Mouse (Mus musculus) cortical plate, adult 2 months (tissue): ENCODE data around the gene Tmed11. TPM values are rescaled to one million over a fixed set of nuclear protein-coding genes. Genes with fewer than 3 reads are reported as not detected.
"Not testable (repeated sequence)": the region's sequence is repeated elsewhere in the genome, so short reads cannot be mapped to it uniquely, and the experiment has no call there.

ENCODE experiments used
- H3K27ac ChIP-seq: fragments of 200-500 bp; 2 replicates; pipeline ENCODE4 v1.5.1; 2012; ENCODE audit warnings: low read length, control low read depth, inconsistent platforms; ENCODE audit not compliant: insufficient read depth
- H3K4me1 ChIP-seq: fragments of 200-500 bp; 2 replicates; pipeline ENCODE4 v1.6.1; 2011; ENCODE audit warnings: low read length; ENCODE audit not compliant: control insufficient read depth, insufficient read depth
- H3K4me3 ChIP-seq: fragments of 200-500 bp; 2 replicates; pipeline ENCODE4 v1.5.1; 2011; ENCODE audit warnings: mild to moderate bottlenecking, low read length, control low read depth; ENCODE audit not compliant: insufficient read depth
- CTCF ChIP-seq: fragments of 200-500 bp; IDR thresholded peaks from 2 replicates; pipeline ENCODE4 v1.5.1; 2011; ENCODE audit warnings: mild to moderate bottlenecking, control low read depth, low read length; ENCODE audit not compliant: insufficient read depth; ENCODE audit errors: extremely low read depth
- POLR2A ChIP-seq: fragments of 200-500 bp; IDR thresholded peaks from 2 replicates; pipeline ENCODE4 v1.6.1; 2011; ENCODE audit warnings: mild to moderate bottlenecking, low read length, control low read depth; ENCODE audit not compliant: insufficient read depth; ENCODE audit errors: extremely low read depth
- polyA plus RNA-seq: library from polyadenylated mRNA; depleted of rRNA; stranded (reverse); fragments of >200 nt; gene quantifications from 2 replicates; pipeline ENCODE4 v1.2.3, GENCODE M21; 2012; rRNA removed

The Tmed11 gene
- not detected in 2 replicates for polyA plus RNA-seq

DNA sequence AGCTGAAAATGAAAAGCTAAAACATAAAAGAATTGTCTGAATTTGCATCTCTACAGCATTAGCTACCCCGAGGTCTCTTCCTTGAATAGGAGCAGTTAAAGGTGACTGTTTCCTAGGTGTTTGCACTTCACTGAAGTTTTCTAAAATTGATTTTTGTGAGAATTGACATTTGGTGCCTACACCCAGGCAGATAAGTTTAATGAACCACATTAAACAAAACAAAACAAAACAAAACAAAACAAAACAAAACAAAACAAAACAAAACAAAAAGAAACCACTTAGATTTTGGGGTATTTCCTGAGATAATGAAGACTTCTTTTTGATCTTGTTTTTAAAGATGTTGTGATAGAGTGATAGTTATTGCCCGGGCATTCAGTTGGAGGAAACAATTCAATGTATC is at the start of gene Tmed11:
Gene Tmed11 (minus strand): TSS at position 101 of the 400 bp plus-strand sequence.
- H3K4me1 ChIP-seq, H3K4me3 ChIP-seq, H3K27ac ChIP-seq: not testable (repeated sequence)

DNA sequence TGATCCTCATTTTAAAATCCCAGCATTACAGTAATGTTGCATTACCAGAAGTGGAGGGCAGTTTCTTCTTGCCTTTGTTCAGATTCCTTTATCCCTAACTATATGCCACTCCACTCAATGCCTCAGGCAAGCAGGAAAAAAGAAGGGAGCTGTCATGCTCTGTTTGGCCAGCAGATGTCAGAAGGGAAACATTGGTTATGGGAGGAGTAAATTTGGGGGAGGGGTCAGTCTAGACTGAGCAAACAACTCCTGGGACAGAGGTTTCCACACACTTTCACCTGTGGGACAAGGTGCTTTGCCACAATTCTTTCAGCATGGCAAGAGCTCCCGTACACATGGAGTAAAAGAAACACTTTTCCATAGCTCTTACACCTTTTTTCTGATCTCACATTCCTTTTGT is 41.0 kb upstream of the Tmed11 start:
- Histone ChIP-seq H3K4me1 (no peaks in the 10 kb centered on the region), H3K27ac (no peak overlapping the region), H3K4me3 (no peak overlapping the region)
- TF ChIP-seq POLR2A: no peak
- TF ChIP-seq CTCF: no peak

DNA sequence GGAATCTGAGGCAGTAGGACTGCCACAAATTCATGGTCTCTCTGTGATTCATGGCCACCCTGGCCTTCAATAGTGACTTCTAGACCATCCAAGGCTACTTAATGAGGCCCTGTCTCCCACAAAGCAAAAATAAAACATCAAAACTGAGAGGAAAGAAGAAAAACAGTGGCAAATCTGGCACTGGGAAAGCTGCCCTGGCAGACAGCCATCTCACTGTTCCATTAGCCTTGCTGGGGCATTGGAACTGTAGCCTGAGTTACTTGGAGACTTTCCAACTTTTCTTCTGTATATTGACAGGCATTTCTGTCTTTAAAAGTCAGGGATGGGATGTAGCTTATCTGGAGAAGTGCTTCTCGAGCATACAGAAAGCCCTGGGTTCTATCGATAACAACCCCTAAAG is 28.1 kb upstream of the Tmed11 start:
- no peak for TF ChIP-seq CTCF
- no peak for TF ChIP-seq POLR2A
- no peaks in the 10 kb centered on the region for H3K4me1 ChIP-seq
- H3K27ac ChIP-seq: no peak overlapping the region
- H3K4me3 ChIP-seq: no peak overlapping the region

DNA sequence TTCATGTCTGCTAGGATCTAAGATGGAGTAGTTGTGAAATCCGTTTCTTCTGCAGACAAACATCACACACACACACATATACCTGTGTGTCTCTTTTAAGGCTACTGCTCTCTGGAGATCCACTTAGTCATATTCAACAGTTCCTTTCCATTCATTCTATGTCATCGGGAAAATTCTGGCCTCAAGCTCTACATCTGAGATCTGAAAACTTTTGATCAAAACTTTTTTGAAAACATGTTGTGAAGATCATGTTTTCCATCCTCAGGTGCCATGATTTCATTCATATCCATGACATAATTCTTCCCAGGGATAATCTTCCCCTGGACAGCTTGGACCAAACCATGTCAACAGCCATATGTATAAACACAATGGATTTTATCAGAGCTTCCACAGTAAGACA is 13.6 kb upstream of the Tmed11 start, which contains the start of gene Vmn2r8:
Gene Vmn2r8 (minus strand): TSS at position 101 of the 400 bp plus-strand sequence.
- not testable (repeated sequence) for H3K27ac ChIP-seq, H3K4me1 ChIP-seq

DNA sequence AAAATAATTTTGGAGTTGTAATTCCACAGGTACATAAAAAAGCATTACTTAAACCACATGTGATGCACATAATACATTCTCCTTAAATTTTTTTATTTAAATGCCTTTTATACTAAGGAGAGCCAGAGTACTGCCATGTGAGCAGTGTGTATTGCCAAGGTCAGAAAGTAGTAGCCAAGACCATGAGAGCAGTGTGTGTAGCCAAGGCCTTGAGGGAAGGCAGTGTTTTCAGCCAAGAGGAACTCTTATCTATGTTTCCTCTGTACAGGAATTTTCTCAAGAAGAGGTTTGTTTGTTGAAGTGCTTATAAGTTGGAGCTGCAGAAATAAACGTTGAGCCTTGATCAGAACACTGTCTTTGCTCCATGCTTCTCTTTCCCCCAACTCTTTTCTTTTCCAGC is 8.5 kb upstream of the Tmed11 start:
- no peak for TF ChIP-seq CTCF
- no peak for TF ChIP-seq POLR2A
- Histone ChIP-seq H3K4me1 (no peaks in the 10 kb centered on the region), H3K4me3 (no peak overlapping the region), H3K27ac (no peak overlapping the region)

More for the DNA sequence above, 13.6 kb upstream of the Tmed11 start, which contains the start of gene Vmn2r8:
- H3K4me3 ChIP-seq: not testable (repeated sequence)

DNA sequence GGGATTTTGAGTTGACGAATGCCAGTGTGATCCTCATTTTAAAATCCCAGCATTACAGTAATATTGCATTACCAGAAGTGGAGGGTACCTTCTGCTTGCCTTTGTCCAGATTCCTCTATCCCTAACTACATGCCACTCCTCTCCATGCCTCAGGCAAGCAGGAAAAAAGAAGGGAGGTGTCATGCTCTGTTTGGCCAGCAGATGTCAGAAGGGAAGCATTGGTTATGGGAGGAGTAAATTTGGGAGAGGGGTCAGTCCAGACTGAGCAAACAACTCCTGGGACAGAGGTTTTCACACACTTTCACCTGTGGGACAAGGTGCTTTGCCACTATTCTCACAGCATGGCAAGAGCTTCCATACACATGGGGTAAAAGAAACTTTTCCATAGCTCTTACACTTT is 4.8 kb downstream of the Tmed11 start:
- H3K4me1 ChIP-seq, H3K4me3 ChIP-seq, H3K27ac ChIP-seq: not testable (repeated sequence)

DNA sequence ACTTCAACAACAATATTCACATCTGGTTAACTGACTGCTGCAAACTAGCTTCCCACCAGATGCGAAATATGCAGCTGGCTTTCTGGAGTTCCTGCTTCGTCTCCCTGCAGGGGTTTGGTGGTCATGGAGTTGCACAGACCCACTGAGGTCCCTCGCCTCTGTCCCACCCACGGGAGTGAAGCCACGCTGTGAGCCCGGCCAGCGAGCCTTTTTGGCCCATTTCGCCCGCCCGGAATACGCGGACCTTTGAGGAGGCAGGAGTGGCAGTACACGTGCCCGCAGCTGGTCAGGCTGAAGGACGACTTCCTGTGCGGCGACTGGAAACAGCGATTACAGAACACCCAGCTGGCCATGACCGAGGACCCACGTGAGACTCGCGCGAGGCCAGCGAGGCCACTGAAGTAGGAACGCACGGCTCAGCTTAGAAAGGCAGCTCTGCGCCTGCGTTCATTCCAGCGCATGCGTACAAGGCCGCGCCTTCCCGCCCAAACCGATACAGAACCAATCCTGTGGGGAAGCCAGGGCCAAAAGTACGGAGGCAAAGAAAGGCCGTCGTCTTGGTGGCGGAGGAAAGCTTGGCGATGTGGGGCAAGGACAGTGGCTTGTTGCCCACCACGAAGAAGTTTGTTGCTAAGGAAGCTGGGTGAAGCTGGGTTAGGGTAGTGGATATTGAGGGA is 20.4 kb downstream of the Tmed11 start, which contains the start of gene Rnf212:
Gene Rnf212 (minus strand): TSS at position 353 of the 677 bp plus-strand sequence.
- TF ChIP-seq CTCF (no peak), POLR2A (no peak)
- H3K27ac ChIP-seq: no peak within 1 kb of the TSS
- H3K4me1 ChIP-seq: no peaks in the 10 kb centered on the region
- H3K4me3 ChIP-seq: no peak within 1 kb of the TSS

DNA sequence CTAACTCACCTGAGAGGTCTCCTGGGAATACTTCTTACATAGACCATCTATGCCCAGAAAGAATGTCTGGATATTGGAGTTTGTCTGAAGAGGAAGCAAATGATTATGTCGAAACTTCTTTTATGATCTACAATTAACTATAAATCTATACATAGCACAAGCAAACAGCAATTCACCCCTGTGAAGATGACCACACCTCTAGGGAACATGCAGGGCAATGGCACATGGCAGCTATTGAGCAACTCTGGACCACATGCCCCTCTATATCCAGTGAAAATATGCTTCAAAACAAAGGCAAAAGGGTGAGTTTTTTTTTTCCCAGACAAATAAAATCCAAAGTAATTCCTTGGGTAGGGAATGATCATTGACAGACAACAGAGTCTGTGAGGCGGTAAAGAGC is 35.2 kb downstream of the Tmed11 start:
- no peak overlapping the region for H3K4me3 ChIP-seq
- H3K4me1 ChIP-seq: no peaks in the 10 kb centered on the region
- no peak overlapping the region for H3K27ac ChIP-seq
- TF ChIP-seq CTCF: no peak
- no peak for TF ChIP-seq POLR2A

DNA sequence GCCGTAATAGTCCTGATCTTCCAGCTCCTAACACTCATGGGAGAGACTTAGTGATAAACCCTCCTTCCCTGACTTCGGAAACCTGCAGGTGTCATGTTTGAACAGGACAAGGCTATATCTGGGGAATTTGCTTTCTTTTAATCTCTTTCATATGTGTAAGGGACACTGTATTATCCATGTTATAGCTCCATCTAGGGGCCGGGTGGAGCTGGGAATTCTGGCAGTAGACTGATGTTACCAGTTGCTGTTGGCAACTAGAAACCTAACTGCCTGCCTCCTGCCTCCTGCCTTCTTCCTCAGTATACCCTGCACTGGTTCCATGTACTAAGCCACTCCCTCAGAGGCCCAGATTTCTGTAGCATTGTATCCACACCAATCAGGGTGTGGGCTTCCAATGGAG is 36.8 kb downstream of the Tmed11 start:
- Histone ChIP-seq H3K4me1 (no peaks in the 10 kb centered on the region), H3K4me3 (no peak overlapping the region), H3K27ac (no peak overlapping the region)
- TF ChIP-seq POLR2A: no peak
- TF ChIP-seq CTCF: peak; percentile 35; the same call in 1 of the 2 replicates

DNA sequence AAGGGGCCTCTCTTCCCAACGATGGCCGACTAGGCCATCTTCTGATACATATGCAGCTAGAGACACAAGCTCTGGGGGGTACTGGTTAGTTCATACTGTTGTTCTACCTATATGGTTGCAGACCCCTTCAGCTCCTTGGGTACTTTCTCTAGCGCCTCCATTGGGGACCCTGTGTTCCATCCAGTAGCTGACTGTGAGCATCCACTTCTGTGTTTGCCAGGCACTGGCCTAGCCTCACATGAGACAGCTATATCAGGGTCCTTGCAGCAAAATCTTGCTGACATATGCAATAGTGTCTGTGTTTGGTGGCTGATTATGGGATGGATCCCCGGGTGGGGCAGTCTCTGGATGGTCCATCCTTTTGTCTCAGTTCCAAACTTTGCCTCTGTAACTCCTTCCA is 43.9 kb downstream of the Tmed11 start:
- not testable (repeated sequence) for H3K27ac ChIP-seq, H3K4me3 ChIP-seq

DNA sequence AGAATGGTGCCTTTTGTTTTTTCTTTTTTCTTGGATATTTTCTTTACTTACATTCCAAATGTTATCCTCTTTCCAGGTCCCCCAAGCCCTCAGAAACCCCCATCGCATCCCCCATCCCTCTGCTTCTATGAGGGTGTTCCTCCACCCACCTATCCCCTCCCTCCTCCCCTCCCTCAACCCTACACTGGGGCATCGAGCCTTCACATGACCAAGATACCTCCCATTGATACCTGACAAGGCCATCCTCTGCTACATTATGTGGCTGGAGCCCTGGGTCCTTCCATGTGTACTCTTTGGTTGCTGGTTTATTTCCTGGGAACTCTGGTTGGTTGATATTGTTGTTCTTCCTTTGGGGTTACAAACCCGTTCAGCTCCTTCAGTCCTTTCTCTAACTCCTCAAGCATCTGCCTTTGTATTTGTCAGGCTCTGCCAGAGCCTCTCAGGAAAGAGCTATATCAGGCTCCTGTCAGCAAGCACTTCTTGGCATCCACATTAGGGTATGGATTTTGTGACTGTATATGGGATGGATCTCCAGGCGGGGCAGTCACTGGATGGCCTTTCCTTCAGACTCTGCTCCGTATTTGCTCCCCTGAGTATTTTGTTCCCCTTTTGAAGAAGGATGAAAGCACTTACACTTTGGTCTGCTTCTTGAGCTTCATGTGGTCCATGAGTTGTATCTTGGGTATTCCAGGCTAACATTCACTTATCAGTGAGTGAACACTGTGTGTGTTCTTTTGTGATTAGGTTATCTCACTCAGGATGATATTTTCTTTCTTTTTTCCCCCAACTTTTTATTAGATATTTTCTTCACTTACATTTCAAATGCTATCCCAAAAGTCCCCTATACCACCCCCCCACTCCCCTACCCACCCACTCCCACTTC is 44.6 kb downstream of the Tmed11 start:
- Histone ChIP-seq H3K4me3 (no peak overlapping the region), H3K27ac (no peak overlapping the region), H3K4me1 (no peaks in the 10 kb centered on the region)
- TF ChIP-seq POLR2A (no peak), CTCF (no peak)

More for the DNA sequence above, 43.9 kb downstream of the Tmed11 start:
- H3K4me1 ChIP-seq: not testable (repeated sequence)
